Mouse (Mus musculus) cerebellum, adult 9-10 months (tissue): Measurements from ENCODE around the gene Asxl2.
A peak's percentile ranks its signal among the peaks of the same experiment; 100 is the strongest.
"Not testable (repeated sequence)": the region's sequence is repeated elsewhere in the genome, so short reads cannot be mapped to it uniquely, and the experiment has no call there.

Experiments
- DNase-seq: peaks from one replicate; pipeline ENCODE4 v3.0.0; 2022

Asxl2 gene

GRCm38 (mm10) chr12:3426530-3427034 is at the start of gene Asxl2:
TSS of gene Asxl2 (plus strand) at chr12:3426857.
- peak; percentile 99 for DNase-seq

GRCm38 (mm10) chr12:3377190-3377589 is 49.5 kb upstream of the Asxl2 start:
- no peak for DNase-seq

- no peak for DNase-seq
These were observed 48.9 kb upstream of the Asxl2 start for GRCm38 (mm10) chr12:3377755-3378154.

GRCm38 (mm10) chr12:3384860-3385259 is 41.8 kb upstream of the Asxl2 start:
- DNase-seq: no peak

- no peak for DNase-seq
These were observed 41.4 kb upstream of the Asxl2 start for GRCm38 (mm10) chr12:3385271-3385670.

- DNase-seq: no peak
These were observed 40.7 kb upstream of the Asxl2 start for GRCm38 (mm10) chr12:3385940-3386339.

- no peak for DNase-seq
These were observed 38.8 kb upstream of the Asxl2 start for GRCm38 (mm10) chr12:3387891-3388290.

- DNase-seq: no peak
These were observed 37.3 kb upstream of the Asxl2 start for GRCm38 (mm10) chr12:3389394-3389793.

GRCm38 (mm10) chr12:3390071-3390470 is 36.6 kb upstream of the Asxl2 start:
- no peak for DNase-seq

GRCm38 (mm10) chr12:3390577-3391262 is 35.9 kb upstream of the Asxl2 start:
- DNase-seq: peak; percentile 76

- DNase-seq: no peak
These were observed 35.4 kb upstream of the Asxl2 start for GRCm38 (mm10) chr12:3391276-3391675.

- DNase-seq: no peak
These were observed 33.5 kb upstream of the Asxl2 start for GRCm38 (mm10) chr12:3393140-3393539.

- no peak for DNase-seq
These were observed 29.7 kb upstream of the Asxl2 start for GRCm38 (mm10) chr12:3396931-3397330.

GRCm38 (mm10) chr12:3405662-3406061 is 21.0 kb upstream of the Asxl2 start:
- DNase-seq: not testable (repeated sequence)

- DNase-seq: no peak
These were observed 20.1 kb upstream of the Asxl2 start for GRCm38 (mm10) chr12:3406585-3406984.

- DNase-seq: no peak
These were observed 11.7 kb upstream of the Asxl2 start for GRCm38 (mm10) chr12:3414956-3415355.

GRCm38 (mm10) chr12:3418761-3419160 is 7.9 kb upstream of the Asxl2 start:
- DNase-seq: no peak

- DNase-seq: no peak
These were observed 6.1 kb upstream of the Asxl2 start for GRCm38 (mm10) chr12:3420519-3420918.

GRCm38 (mm10) chr12:3422786-3423185 is 3.9 kb upstream of the Asxl2 start:
- DNase-seq: no peak

GRCm38 (mm10) chr12:3424179-3424578 is 2.5 kb upstream of the Asxl2 start:
- DNase-seq: peak; percentile 46

- peak; percentile 78 for DNase-seq
These were observed 999 bp upstream of the Asxl2 start for GRCm38 (mm10) chr12:3425375-3426341.

GRCm38 (mm10) chr12:3427067-3427889 is 621 bp downstream of the Asxl2 start:
- peak; percentile 84 for DNase-seq
